Mouse (Mus musculus): Measurements from ENCODE around the gene 4930535I16Rik. TPM values are rescaled to one million over a fixed set of nuclear protein-coding genes. Genes with fewer than 3 reads are reported as not detected.

4930535I16Rik gene
- 0.48 TPM in 1 of 2 replicates, not detected in the other for polyA plus RNA-seq (2014; fragmentation: Nextera tagmentation; extraction: Ambion mirVana)

- H3K36me3 ChIP-seq (ENCODE audit: control insufficient read depth, insufficient read depth, low read length) = peaks cover 33% of the 10 kb centered on the region
- WGBS = under 1% methylated on average over 56 of the region's 63 CpGs
- H3K4me3 ChIP-seq (ENCODE audit: low read depth, low read length) = peak within 1 kb of the TSS; percentile 95
- no peaks in the 10 kb centered on the region for H3K9me3 ChIP-seq (ENCODE audit: control insufficient read depth, low read length)
- peak; percentile 57 for ATAC-seq (replicated peaks; ENCODE audit: low FRiP score, low TSS enrichment, low read depth)
- H3K9ac ChIP-seq (ENCODE audit: low read length) = peak within 1 kb of the TSS; percentile 82
- no peak for DNase-seq (ENCODE audit: low spot score)
- H3K4me1 ChIP-seq (replicated peaks; ENCODE audit: control insufficient read depth, insufficient read depth, low read length) = peaks cover 9% of the 10 kb centered on the region
- H3K27me3 ChIP-seq (replicated peaks; ENCODE audit: control insufficient read depth, insufficient read depth, low read length) = no peaks in the 10 kb centered on the region
- H3K4me2 ChIP-seq (ENCODE audit: low read length) = peak within 1 kb of the TSS; percentile 73
- H3K27ac ChIP-seq (ENCODE audit: low read depth) = peak within 1 kb of the TSS; percentile 73
Observed at GRCm38 (mm10) chr4:123917548-123918140, at the start of gene 4930535I16Rik. Gene 4930535I16Rik (minus strand): TSS chr4:123918022.

- Histone ChIP-seq H3K27me3 (replicated peaks; ENCODE audit: control insufficient read depth, insufficient read depth, low read length) (no peaks in the 10 kb centered on the region), H3K4me2 (ENCODE audit: low read length) (no peak overlapping the region), H3K9ac (ENCODE audit: low read length) (no peak overlapping the region), H3K4me1 (replicated peaks; ENCODE audit: control insufficient read depth, insufficient read depth, low read length) (peaks cover 9% of the 10 kb centered on the region; the same call in 1 of the 2 replicates), H3K27ac (ENCODE audit: low read depth) (no peak overlapping the region), H3K4me3 (ENCODE audit: low read depth, low read length) (no peak overlapping the region), H3K9me3 (ENCODE audit: control insufficient read depth, low read length) (no peaks in the 10 kb centered on the region), H3K36me3 (ENCODE audit: control insufficient read depth, insufficient read depth, low read length) (no peaks in the 10 kb centered on the region)
- WGBS = 62% methylated on average over 9 of the region's 9 CpGs
- ATAC-seq (replicated peaks; ENCODE audit: low FRiP score, low TSS enrichment, low read depth) (no peak), DNase-seq (ENCODE audit: low spot score) (no peak)
Observed at GRCm38 (mm10) chr4:123962721-123963120, 44.9 kb upstream of the 4930535I16Rik start.

- Histone ChIP-seq H3K27ac (ENCODE audit: low read depth) (no peak overlapping the region), H3K9ac (ENCODE audit: low read length) (no peak overlapping the region), H3K9me3 (ENCODE audit: control insufficient read depth, low read length) (no peaks in the 10 kb centered on the region), H3K4me3 (ENCODE audit: low read depth, low read length) (no peak overlapping the region), H3K36me3 (ENCODE audit: control insufficient read depth, insufficient read depth, low read length) (no peaks in the 10 kb centered on the region), H3K27me3 (replicated peaks; ENCODE audit: control insufficient read depth, insufficient read depth, low read length) (0 out of 2 replicates have a peak, but pooled peaks cover 6% of the 10 kb centered on the region), H3K4me1 (replicated peaks; ENCODE audit: control insufficient read depth, insufficient read depth, low read length) (peaks cover 21% of the 10 kb centered on the region), H3K4me2 (ENCODE audit: low read length) (no peak overlapping the region)
- no peak for ATAC-seq (replicated peaks; ENCODE audit: low FRiP score, low TSS enrichment, low read depth)
- no peak for DNase-seq (ENCODE audit: low spot score)
- 42% methylated on average over 4 of the region's 4 CpGs for WGBS
Observed at GRCm38 (mm10) chr4:123960955-123961354, 43.1 kb upstream of the 4930535I16Rik start.

GRCm38 (mm10) chr4:123957891-123958290 is 40.1 kb upstream of the 4930535I16Rik start:
- Histone ChIP-seq H3K9ac (ENCODE audit: low read length) (no peak overlapping the region), H3K4me2 (ENCODE audit: low read length) (no peak overlapping the region), H3K4me1 (replicated peaks; ENCODE audit: control insufficient read depth, insufficient read depth, low read length) (peaks cover 21% of the 10 kb centered on the region), H3K27me3 (replicated peaks; ENCODE audit: control insufficient read depth, insufficient read depth, low read length) (0 out of 2 replicates have a peak, but pooled peaks cover 6% of the 10 kb centered on the region), H3K27ac (ENCODE audit: low read depth) (no peak overlapping the region), H3K9me3 (ENCODE audit: control insufficient read depth, low read length) (no peaks in the 10 kb centered on the region), H3K4me3 (ENCODE audit: low read depth, low read length) (no peak overlapping the region), H3K36me3 (ENCODE audit: control insufficient read depth, insufficient read depth, low read length) (no peaks in the 10 kb centered on the region)
- DNase-seq (ENCODE audit: low spot score) (no peak), ATAC-seq (replicated peaks; ENCODE audit: low FRiP score, low TSS enrichment, low read depth) (no peak)
- 66% methylated on average over 4 of the region's 4 CpGs for WGBS

GRCm38 (mm10) chr4:123957492-123957808 is 39.6 kb upstream of the 4930535I16Rik start:
- no peak; the same call in 1 of the 2 replicates for ATAC-seq (replicated peaks; ENCODE audit: low FRiP score, low TSS enrichment, low read depth)
- Histone ChIP-seq H3K9ac (ENCODE audit: low read length) (no peak overlapping the region), H3K27me3 (replicated peaks; ENCODE audit: control insufficient read depth, insufficient read depth, low read length) (0 out of 2 replicates have a peak, but pooled peaks cover 6% of the 10 kb centered on the region), H3K4me3 (ENCODE audit: low read depth, low read length) (no peak overlapping the region), H3K27ac (ENCODE audit: low read depth) (no peak overlapping the region), H3K4me2 (ENCODE audit: low read length) (peak overlapping the region; percentile 45), H3K36me3 (ENCODE audit: control insufficient read depth, insufficient read depth, low read length) (no peaks in the 10 kb centered on the region), H3K9me3 (ENCODE audit: control insufficient read depth, low read length) (no peaks in the 10 kb centered on the region), H3K4me1 (replicated peaks; ENCODE audit: control insufficient read depth, insufficient read depth, low read length) (peaks cover 21% of the 10 kb centered on the region)
- DNase-seq (ENCODE audit: low spot score) = no peak
- 59% methylated on average over 4 of the region's 4 CpGs for WGBS

- no peak overlapping the region for H3K27ac ChIP-seq (ENCODE audit: low read depth)
- no peaks in the 10 kb centered on the region for H3K9me3 ChIP-seq (ENCODE audit: control insufficient read depth, low read length)
- H3K4me1 ChIP-seq (replicated peaks; ENCODE audit: control insufficient read depth, insufficient read depth, low read length) = peaks cover 21% of the 10 kb centered on the region
- H3K36me3 ChIP-seq (ENCODE audit: control insufficient read depth, insufficient read depth, low read length) = no peaks in the 10 kb centered on the region
- WGBS = 5% methylated on average over 31 of the region's 31 CpGs
- peaks cover 6% of the 10 kb centered on the region; the same call in 1 of the 2 replicates for H3K27me3 ChIP-seq (replicated peaks; ENCODE audit: control insufficient read depth, insufficient read depth, low read length)
- peak overlapping the region; percentile 45 for H3K4me2 ChIP-seq (ENCODE audit: low read length)
- DNase-seq (ENCODE audit: low spot score) = peak; percentile 93
- no peak overlapping the region for H3K9ac ChIP-seq (ENCODE audit: low read length)
- peak; percentile 76 for ATAC-seq (replicated peaks; ENCODE audit: low FRiP score, low TSS enrichment, low read depth)
- peak overlapping the region; percentile 18; the same call in 1 of the 2 replicates for H3K4me3 ChIP-seq (ENCODE audit: low read depth, low read length)
Observed at GRCm38 (mm10) chr4:123956703-123957491, 39.1 kb upstream of the 4930535I16Rik start.

- Histone ChIP-seq H3K36me3 (ENCODE audit: control insufficient read depth, insufficient read depth, low read length) (no peaks in the 10 kb centered on the region), H3K9me3 (ENCODE audit: control insufficient read depth, low read length) (no peaks in the 10 kb centered on the region), H3K9ac (ENCODE audit: low read length) (no peak overlapping the region), H3K4me2 (ENCODE audit: low read length) (no peak overlapping the region), H3K4me3 (ENCODE audit: low read depth, low read length) (no peak overlapping the region), H3K27me3 (replicated peaks; ENCODE audit: control insufficient read depth, insufficient read depth, low read length) (peaks cover 6% of the 10 kb centered on the region; the same call in 1 of the 2 replicates), H3K27ac (ENCODE audit: low read depth) (no peak overlapping the region), H3K4me1 (replicated peaks; ENCODE audit: control insufficient read depth, insufficient read depth, low read length) (peaks cover 8% of the 10 kb centered on the region; the same call in 1 of the 2 replicates)
- DNase-seq (ENCODE audit: low spot score) (no peak), ATAC-seq (replicated peaks; ENCODE audit: low FRiP score, low TSS enrichment, low read depth) (no peak)
- WGBS = 44% methylated on average over 7 of the region's 8 CpGs
Observed at GRCm38 (mm10) chr4:123952059-123952458, 34.2 kb upstream of the 4930535I16Rik start.

- peak; percentile 77; the same call in 1 of the 2 replicates for ATAC-seq (replicated peaks; ENCODE audit: low FRiP score, low TSS enrichment, low read depth)
- DNase-seq (ENCODE audit: low spot score) = no peak
- no peak overlapping the region for H3K4me3 ChIP-seq (ENCODE audit: low read depth, low read length)
- H3K4me1 ChIP-seq (replicated peaks; ENCODE audit: control insufficient read depth, insufficient read depth, low read length) = no peaks in the 10 kb centered on the region
- H3K4me2 ChIP-seq (ENCODE audit: low read length) = no peak overlapping the region
- no peak overlapping the region for H3K27ac ChIP-seq (ENCODE audit: low read depth)
- no peaks in the 10 kb centered on the region for H3K36me3 ChIP-seq (ENCODE audit: control insufficient read depth, insufficient read depth, low read length)
- no peaks in the 10 kb centered on the region; the same call in 1 of the 2 replicates for H3K27me3 ChIP-seq (replicated peaks; ENCODE audit: control insufficient read depth, insufficient read depth, low read length)
- H3K9ac ChIP-seq (ENCODE audit: low read length) = no peak overlapping the region
- no peaks in the 10 kb centered on the region for H3K9me3 ChIP-seq (ENCODE audit: control insufficient read depth, low read length)
- WGBS = 66% methylated on average over 10 of the region's 10 CpGs
Observed at GRCm38 (mm10) chr4:123949649-123950048, 31.8 kb upstream of the 4930535I16Rik start.

Data from intestine, embryonic 14.5 days (tissue).